Mouse (Mus musculus): ENCODE results near the gene Syne1.

DNA sequence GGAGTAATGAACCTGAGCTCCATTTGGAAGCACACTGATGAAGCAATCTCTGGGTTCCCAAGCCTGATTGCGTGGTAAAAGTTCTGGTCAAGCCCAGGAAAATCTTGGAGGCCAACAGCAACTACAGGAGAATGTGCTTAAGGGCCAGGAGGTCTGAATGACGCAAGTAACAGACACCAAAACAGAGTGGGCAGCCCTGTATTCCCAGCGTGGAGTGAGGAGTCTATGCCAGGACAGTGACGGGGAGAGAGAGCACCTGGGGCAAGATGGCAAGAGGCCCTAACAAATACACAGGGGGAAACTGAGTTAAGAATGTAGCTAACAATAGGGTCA, 411.4 kb downstream of the Syne1 start:
- no peak for TF ChIP-seq POLR2A (IDR thresholded peaks at IDR 0.05; ENCODE audit: low read depth, low read length)
- TF ChIP-seq CTCF (IDR thresholded peaks at IDR 0.05; ENCODE audit: extremely low read depth, insufficient read depth, insufficient read length, insufficient replicate concordance) = no peak
